In genomic region chr19:21272655-21273284, GRCm38 (mm10) we compare ENCODE assay signal across 8 mouse cellular contexts. TPM values are rescaled to one million over a fixed set of nuclear protein-coding genes. Genes with fewer than 3 reads are reported as not detected.
DNase-seq lines count a peak whose midpoint lies in the region; ATAC-seq and TF ChIP-seq lines count a peak whose summit lies in the region.

No protein-coding gene starts in this region.

- TF ChIP-seq CTCF in cerebellum, adult 2 months (IDR thresholded peaks at IDR 0.05; ENCODE audit: borderline replicate concordance, insufficient read depth, low read depth, low read length), result no peak
- TF ChIP-seq CTCF in intestine, postnatal 0 days (IDR thresholded peaks at IDR 0.05; ENCODE audit: low read depth), result no peak

- peak overlapping the region; percentile 100 for H3K9ac ChIP-seq in intestine, postnatal 0 days (ENCODE audit: low read depth, low read length)
- peak overlapping the region; percentile 99 for H3K9ac ChIP-seq in limb, embryonic 11.5 days (ENCODE audit: low read length)
- H3K9ac ChIP-seq in midbrain, embryonic 12.5 days (replicated peaks), result peak overlapping the region; percentile 100

- peaks cover 16% of the 10 kb centered on the region for H3K36me3 ChIP-seq in embryonic facial prominence, embryonic 10.5 days (replicated peaks)
- peaks cover 14% of the 10 kb centered on the region for H3K36me3 ChIP-seq in intestine, postnatal 0 days (ENCODE audit: control insufficient read depth, insufficient read depth)
- peaks cover 4% of the 10 kb centered on the region; the same call in 1 of the 2 replicates for H3K36me3 ChIP-seq in limb, embryonic 11.5 days (ENCODE audit: control insufficient read depth, insufficient read depth, low read length)
- peaks cover 14% of the 10 kb centered on the region for H3K36me3 ChIP-seq in midbrain, embryonic 12.5 days

- peaks cover 4% of the 10 kb centered on the region; the same call in 1 of the 2 replicates for H3K4me1 ChIP-seq in cerebellum, adult 2 months (ENCODE audit: control insufficient read depth, insufficient read depth, low read length)
- H3K4me1 ChIP-seq in embryonic facial prominence, embryonic 10.5 days, result peaks cover 17% of the 10 kb centered on the region
- H3K4me1 ChIP-seq in intestine, postnatal 0 days (replicated peaks; ENCODE audit: control insufficient read depth, insufficient read depth, low read length), result no peaks in the 10 kb centered on the region
- no peaks in the 10 kb centered on the region for H3K4me1 ChIP-seq in limb, embryonic 11.5 days (ENCODE audit: control insufficient read depth, insufficient read depth, low read length)
- H3K4me1 ChIP-seq in midbrain, embryonic 12.5 days, result peaks cover 19% of the 10 kb centered on the region

- peak overlapping the region; percentile 64 for H3K4me2 ChIP-seq in intestine, postnatal 0 days (replicated peaks; ENCODE audit: low read depth)
- H3K4me2 ChIP-seq in limb, embryonic 11.5 days (ENCODE audit: low read depth, severe bottlenecking), result peak overlapping the region; percentile 73
- peak overlapping the region; percentile 32 for H3K4me2 ChIP-seq in midbrain, embryonic 12.5 days (replicated peaks)

- no peaks in the 10 kb centered on the region for H3K27me3 ChIP-seq in cerebellum, adult 2 months (ENCODE audit: control insufficient read depth, insufficient read depth, low read length)
- H3K27me3 ChIP-seq in embryonic facial prominence, embryonic 10.5 days (replicated peaks; ENCODE audit: low read depth, poor library complexity, severe bottlenecking), result no peaks in the 10 kb centered on the region
- H3K27me3 ChIP-seq in intestine, postnatal 0 days (replicated peaks; ENCODE audit: control insufficient read depth, insufficient read depth, low read length), result no peaks in the 10 kb centered on the region
- no peaks in the 10 kb centered on the region for H3K27me3 ChIP-seq in limb, embryonic 11.5 days (ENCODE audit: control insufficient read depth, insufficient read depth, low read length)
- no peaks in the 10 kb centered on the region for H3K27me3 ChIP-seq in midbrain, embryonic 12.5 days

- peak overlapping the region; percentile 86 for H3K27ac ChIP-seq in cerebellum, adult 2 months (ENCODE audit: insufficient read depth, low read length)
- peak overlapping the region; percentile 99 for H3K27ac ChIP-seq in embryonic facial prominence, embryonic 10.5 days (replicated peaks)
- H3K27ac ChIP-seq in intestine, postnatal 0 days (ENCODE audit: low read depth, low read length), result peak overlapping the region; percentile 100
- peak overlapping the region; percentile 100 for H3K27ac ChIP-seq in limb, embryonic 11.5 days (replicated peaks; ENCODE audit: low read depth, low read length)
- H3K27ac ChIP-seq in midbrain, embryonic 12.5 days (replicated peaks), result peak overlapping the region; percentile 100

- WGBS in cerebellum, adult 2 months, result under 1% methylated on average over 66 of the region's 66 CpGs
- under 1% methylated on average over 66 of the region's 66 CpGs for WGBS in embryonic facial prominence, embryonic 10.5 days
- under 1% methylated on average over 65 of the region's 66 CpGs for WGBS in intestine, postnatal 0 days
- under 1% methylated on average over 54 of the region's 66 CpGs for WGBS in limb, embryonic 11.5 days
- WGBS in midbrain, embryonic 12.5 days, result under 1% methylated on average over 66 of the region's 66 CpGs

- no peak for TF ChIP-seq POLR2A in cerebellum, adult 2 months (IDR thresholded peaks at IDR 0.05; ENCODE audit: borderline replicate concordance, insufficient read depth, low read length)

- H3K4me3 ChIP-seq in cerebellum, adult 2 months (replicated peaks; ENCODE audit: insufficient read depth, low read depth, low read length), result peak overlapping the region; percentile 77
- peak overlapping the region; percentile 92 for H3K4me3 ChIP-seq in embryonic facial prominence, embryonic 10.5 days
- H3K4me3 ChIP-seq in intestine, postnatal 0 days (ENCODE audit: low read depth, low read length), result peak overlapping the region; percentile 72
- H3K4me3 ChIP-seq in limb, embryonic 11.5 days (ENCODE audit: low read depth, low read length), result peak overlapping the region; percentile 74
- H3K4me3 ChIP-seq in midbrain, embryonic 12.5 days, result peak overlapping the region; percentile 98

- H3K9me3 ChIP-seq in embryonic facial prominence, embryonic 10.5 days, result no peaks in the 10 kb centered on the region
- no peaks in the 10 kb centered on the region for H3K9me3 ChIP-seq in intestine, postnatal 0 days (ENCODE audit: control insufficient read depth)
- H3K9me3 ChIP-seq in limb, embryonic 11.5 days (ENCODE audit: control insufficient read depth, low read length), result no peaks in the 10 kb centered on the region
- no peaks in the 10 kb centered on the region for H3K9me3 ChIP-seq in midbrain, embryonic 12.5 days

- ATAC-seq in granulocyte monocyte progenitor cell, adult 5-6 weeks (replicated peaks; ENCODE audit: poor library complexity, severe bottlenecking), result peak; percentile 28
- ATAC-seq in intestine, postnatal 0 days, result peak; percentile 62
- peak; percentile 53; the same call in 1 of the 2 replicates for ATAC-seq in limb, embryonic 11.5 days (ENCODE audit: insufficient number of reproducible peaks, low FRiP score, low TSS enrichment, low read depth)
- ATAC-seq in midbrain, embryonic 12.5 days (ENCODE audit: low FRiP score, low read depth), result peak; percentile 57

- peak in 1 of 2 experiments; percentile 82 for DNase-seq in cerebellum, adult 2 months
- no peak for DNase-seq in cerebellum, adult 11-12 months
- DNase-seq in embryonic facial prominence, embryonic 10.5 days (ENCODE audit: low spot score), result peak; percentile 77
- peak; percentile 77 for DNase-seq in limb, embryonic 11.5 days (ENCODE audit: low spot score)
- DNase-seq in spleen, postnatal 10 days (ENCODE audit: low spot score in 2 of 2), result peak; percentile 81 to 82

RNA-seq across cellular contexts. Expression of gene Zfand5, which starts 0.7 kb away (rescaled TPM):
- 152 and 158 TPM in 2 replicates for polyA plus RNA-seq in cerebellum, adult 2 months (2012; rRNA removed)
- 96.3 and 99.2 TPM in 2 replicates for polyA plus RNA-seq in embryonic facial prominence, embryonic 10.5 days (2016; fragmentation: Nextera tagmentation; extraction: Ambion mirVana)
- 47.5 and 67.5 TPM in 2 replicates for total RNA-seq in granulocyte monocyte progenitor cell, adult 5-6 weeks (2014; fragmentation: Nextera tagmentation)
- total RNA-seq in granulocyte monocyte progenitor cell, adult 5-6 weeks (2017), result 89.0 and 111 TPM in 2 replicates
- polyA plus RNA-seq in intestine, postnatal 0 days (2015; fragmentation: Nextera tagmentation; extraction: Ambion mirVana), result 93.4 and 95.9 TPM in 2 replicates
- polyA plus RNA-seq in limb, embryonic 11.5 days (2014; fragmentation: Nextera tagmentation; extraction: Ambion mirVana), result 119 and 128 TPM in 2 replicates
- polyA plus RNA-seq in midbrain, embryonic 12.5 days (2016; fragmentation: Nextera tagmentation; extraction: Ambion mirVana), result 182 and 192 TPM in 2 replicates
